Mouse (Mus musculus) cerebellum, adult 11 months (tissue): ENCODE results near the gene Fzd4.

Experiments
- DNase-seq: peaks from one replicate; pipeline ENCODE4 v3.0.0; 2022

The Fzd4 gene

GRCm38 (mm10) chr7:89404081-89404733 is at the start of gene Fzd4, which contains the start of gene Tmem135:
Gene Fzd4, plus strand, starts transcription at chr7:89404355.
Gene Tmem135, minus strand, starts transcription at chr7:89404222.
- peak; percentile 93 for DNase-seq

GRCm38 (mm10) chr7:89355519-89356255 is 48.5 kb upstream of the Fzd4 start:
- DNase-seq, result no peak

GRCm38 (mm10) chr7:89356307-89356706 is 47.8 kb upstream of the Fzd4 start:
- DNase-seq, result no peak

GRCm38 (mm10) chr7:89363975-89364374 is 40.2 kb upstream of the Fzd4 start:
- peak; percentile 22 for DNase-seq

- no peak for DNase-seq
Observed at GRCm38 (mm10) chr7:89365135-89365880, 38.8 kb upstream of the Fzd4 start.

- DNase-seq, result no peak
Observed at GRCm38 (mm10) chr7:89367643-89368042, 36.5 kb upstream of the Fzd4 start.

- no peak for DNase-seq
Observed at GRCm38 (mm10) chr7:89370086-89370485, 34.1 kb upstream of the Fzd4 start.

GRCm38 (mm10) chr7:89370917-89371316 is 33.2 kb upstream of the Fzd4 start:
- DNase-seq, result no peak

GRCm38 (mm10) chr7:89371623-89372295 is 32.4 kb upstream of the Fzd4 start:
- no peak for DNase-seq

- DNase-seq, result no peak
Observed at GRCm38 (mm10) chr7:89380935-89381705, 23.0 kb upstream of the Fzd4 start.

GRCm38 (mm10) chr7:89382892-89383291 is 21.3 kb upstream of the Fzd4 start:
- no peak for DNase-seq

- DNase-seq, result no peak
Observed at GRCm38 (mm10) chr7:89388981-89389380, 15.2 kb upstream of the Fzd4 start.

GRCm38 (mm10) chr7:89390660-89391059 is 13.5 kb upstream of the Fzd4 start:
- DNase-seq, result no peak

- no peak for DNase-seq
Observed at GRCm38 (mm10) chr7:89391281-89391680, 12.9 kb upstream of the Fzd4 start.

- DNase-seq, result no peak
Observed at GRCm38 (mm10) chr7:89391831-89392230, 12.3 kb upstream of the Fzd4 start.

GRCm38 (mm10) chr7:89392388-89392787 is 11.8 kb upstream of the Fzd4 start:
- DNase-seq, result no peak

- DNase-seq, result no peak
Observed at GRCm38 (mm10) chr7:89392825-89393224, 11.3 kb upstream of the Fzd4 start.

- no peak for DNase-seq
Observed at GRCm38 (mm10) chr7:89395399-89395798, 8.8 kb upstream of the Fzd4 start.

GRCm38 (mm10) chr7:89396386-89396785 is 7.8 kb upstream of the Fzd4 start:
- no peak for DNase-seq

- no peak for DNase-seq
Observed at GRCm38 (mm10) chr7:89397837-89398534, 6.2 kb upstream of the Fzd4 start.

- DNase-seq, result no peak
Observed at GRCm38 (mm10) chr7:89400721-89401120, 3.4 kb upstream of the Fzd4 start.
